ENCODE assay signal across 8 mouse cellular contexts in genomic region chr7:116504818-116505170, GRCm38 (mm10). TPM values are rescaled to one million over a fixed set of nuclear protein-coding genes. Genes with fewer than 3 reads are reported as not detected.
A peak's percentile ranks its signal among the peaks of the same experiment; 100 is the strongest.
DNase-seq lines count a peak whose midpoint lies in the region; ATAC-seq and TF ChIP-seq lines count a peak whose summit lies in the region.

No protein-coding gene starts in this region.

- H3K36me3 ChIP-seq in kidney, embryonic 15.5 days, result no peaks in the 10 kb centered on the region
- H3K36me3 ChIP-seq in midbrain, postnatal 0 days (ENCODE audit: insufficient read depth, low read length), result no peaks in the 10 kb centered on the region

- no peak for DNase-seq in kidney, adult 11 months
- DNase-seq in midbrain, postnatal 0 days (ENCODE audit: low spot score), result no peak
- no peak for DNase-seq in urinary bladder, postnatal 4 days (ENCODE audit: low spot score in 2 of 2)

- no peak for TF ChIP-seq CTCF in midbrain, postnatal 0 days (IDR thresholded peaks at IDR 0.05)

- H3K4me2 ChIP-seq in kidney, embryonic 15.5 days, result peak overlapping the region; percentile 77
- peak overlapping the region; percentile 79 for H3K4me2 ChIP-seq in midbrain, postnatal 0 days (ENCODE audit: low read depth, low read length, poor library complexity, severe bottlenecking)

- no peaks in the 10 kb centered on the region for H3K9me3 ChIP-seq in kidney, embryonic 15.5 days (replicated peaks)
- no peaks in the 10 kb centered on the region for H3K9me3 ChIP-seq in midbrain, postnatal 0 days (ENCODE audit: low read length)

- H3K27ac ChIP-seq in kidney, embryonic 15.5 days, result peak overlapping the region; percentile 82; the same call in 1 of the 2 replicates
- H3K27ac ChIP-seq in brown adipose tissue, adult 24 weeks (replicated peaks; ENCODE audit: low read depth, low read length), result no peak overlapping the region
- H3K27ac ChIP-seq in midbrain, postnatal 0 days (ENCODE audit: low read depth, low read length), result peak overlapping the region; percentile 82; the same call in 1 of the 2 replicates

- peak overlapping the region; percentile 81 for H3K4me3 ChIP-seq in kidney, embryonic 15.5 days (replicated peaks)
- H3K4me3 ChIP-seq in brown adipose tissue, adult 24 weeks (ENCODE audit: insufficient read depth, low read depth, low read length), result peak overlapping the region; percentile 74
- H3K4me3 ChIP-seq in midbrain, postnatal 0 days (ENCODE audit: low read depth, low read length), result peak overlapping the region; percentile 84

- H3K4me1 ChIP-seq in kidney, embryonic 15.5 days, result 0 out of 2 replicates have a peak, but pooled peaks cover 6% of the 10 kb centered on the region
- H3K4me1 ChIP-seq in brown adipose tissue, adult 24 weeks (ENCODE audit: control insufficient read depth, insufficient read depth, insufficient read length, low read length), result peaks cover 4% of the 10 kb centered on the region; the same call in 1 of the 2 replicates
- H3K4me1 ChIP-seq in midbrain, postnatal 0 days (ENCODE audit: insufficient read depth, low read length), result no peaks in the 10 kb centered on the region

- H3K27me3 ChIP-seq in kidney, embryonic 15.5 days, result no peaks in the 10 kb centered on the region; the same call in 1 of the 2 replicates
- no peaks in the 10 kb centered on the region for H3K27me3 ChIP-seq in midbrain, postnatal 0 days (ENCODE audit: insufficient read depth, low read length)

- 3% methylated on average over 6 of the region's 6 CpGs for WGBS in kidney, embryonic 15.5 days
- WGBS in midbrain, postnatal 0 days, result 3% methylated on average over 6 of the region's 6 CpGs

- peak overlapping the region; percentile 78 for H3K9ac ChIP-seq in kidney, embryonic 15.5 days
- H3K9ac ChIP-seq in midbrain, postnatal 0 days (replicated peaks; ENCODE audit: low read length, poor library complexity, severe bottlenecking), result peak overlapping the region; percentile 86

- no peak for ATAC-seq in kidney, embryonic 15.5 days (replicated peaks; ENCODE audit: low FRiP score)
- ATAC-seq in inflammation-experienced regulatory T-cells, adult 6 months, result peak; percentile 12
- no peak for ATAC-seq in midbrain, postnatal 0 days (ENCODE audit: low FRiP score)
- no peak for ATAC-seq in erythroid progenitor cell, adult 5-6 weeks (replicated peaks; ENCODE audit: low FRiP score, poor library complexity, severe bottlenecking)
- ATAC-seq in megakaryocyte-erythroid progenitor cell, adult 5-6 weeks (replicated peaks; ENCODE audit: low FRiP score, low TSS enrichment, poor library complexity, severe bottlenecking), result no peak

RNA-seq across cellular contexts. Expression of gene Nucb2, which starts 0.6 kb away (rescaled TPM):
- 14.3 and 15.2 TPM in 2 replicates for polyA plus RNA-seq in kidney, embryonic 15.5 days (2015; fragmentation: Nextera tagmentation; extraction: Ambion mirVana)
- 5.2 and 9.1 TPM in 2 replicates for polyA plus RNA-seq in brown adipose tissue, adult 24 weeks (2012; ENCODE audit: insufficient read depth, insufficient read length, missing spikeins)
- 10 to 100 TPM in 2 of 3 experiments, 1 to 10 TPM in 1; 8.1 to 25.8 (median 24.9) TPM for polyA plus RNA-seq in inflammation-experienced regulatory T-cells, adult 6 months (2017; shearing (Covaris generic))
- 14.5 and 43.2 TPM in 2 replicates for total RNA-seq in midbrain, postnatal 0 days (2014; rRNA removed)
- 43.3 and 50.4 TPM in 2 replicates for polyA plus RNA-seq in midbrain, postnatal 0 days (2015; fragmentation: Nextera tagmentation; extraction: Ambion mirVana)
- 16.9 and 18.0 TPM in 2 replicates for total RNA-seq in erythroid progenitor cell, adult 5-6 weeks (2015; ENCODE audit: low replicate concordance)
- total RNA-seq in erythroid progenitor cell, adult 5-6 weeks (2017; ENCODE audit: low replicate concordance), result 11.5 and 18.5 TPM in 2 replicates
- 2.2 and 3.0 TPM in 2 replicates for total RNA-seq in megakaryocyte-erythroid progenitor cell, adult 5-6 weeks (2014; fragmentation: Nextera tagmentation)
- total RNA-seq in megakaryocyte-erythroid progenitor cell, adult 5-6 weeks (2017), result 0.94 and 1.3 TPM in 2 replicates
